Mouse (Mus musculus): ENCODE results near the gene Mier2. TPM values are rescaled to one million over a fixed set of nuclear protein-coding genes. Genes with fewer than 3 reads are reported as not detected.

The Mier2 gene
- polyA plus RNA-seq, 1 experiment: 71.8 TPM

GRCm38 (mm10) chr10:79527453-79527845 lies 27.6 kb downstream of the Mier2 start:
- H3K4me1 ChIP-seq (ENCODE audit: control insufficient read depth, insufficient read depth, low read length): no peaks in the 10 kb centered on the region
- peak; percentile 3 for DNase-seq
- no peak overlapping the region for H3K4me3 ChIP-seq (replicated peaks; ENCODE audit: extremely low read depth, low read depth, low read length)
- WGBS: 76% methylated on average over 6 of the region's 6 CpGs
- TF ChIP-seq CTCF (IDR thresholded peaks at IDR 0.05; ENCODE audit: insufficient read depth, low read length) (no peak), POLR2A (IDR thresholded peaks at IDR 0.05; ENCODE audit: borderline replicate concordance, extremely low read depth, low read depth, low read length) (no peak)

- H3K4me1 ChIP-seq (ENCODE audit: control insufficient read depth, insufficient read depth, low read length): no peaks in the 10 kb centered on the region
- H3K4me3 ChIP-seq (replicated peaks; ENCODE audit: extremely low read depth, low read depth, low read length): no peak overlapping the region
- 86% methylated on average over 12 of the region's 12 CpGs for WGBS
- no peak for DNase-seq
- TF ChIP-seq POLR2A (IDR thresholded peaks at IDR 0.05; ENCODE audit: borderline replicate concordance, extremely low read depth, low read depth, low read length): no peak
- TF ChIP-seq CTCF (IDR thresholded peaks at IDR 0.05; ENCODE audit: insufficient read depth, low read length): no peak
These were observed 28.1 kb downstream of the Mier2 start for GRCm38 (mm10) chr10:79526661-79527452.

GRCm38 (mm10) chr10:79525456-79526325 lies 29.3 kb downstream of the Mier2 start:
- no peak for DNase-seq
- H3K4me3 ChIP-seq (replicated peaks; ENCODE audit: extremely low read depth, low read depth, low read length): no peak overlapping the region
- TF ChIP-seq CTCF (IDR thresholded peaks at IDR 0.05; ENCODE audit: insufficient read depth, low read length): no peak
- no peak for TF ChIP-seq POLR2A (IDR thresholded peaks at IDR 0.05; ENCODE audit: borderline replicate concordance, extremely low read depth, low read depth, low read length)
- WGBS: 96% methylated on average over 8 of the region's 8 CpGs
- no peaks in the 10 kb centered on the region for H3K4me1 ChIP-seq (ENCODE audit: control insufficient read depth, insufficient read depth, low read length)

GRCm38 (mm10) chr10:79524433-79524832 lies 30.6 kb downstream of the Mier2 start:
- no peaks in the 10 kb centered on the region for H3K4me1 ChIP-seq (ENCODE audit: control insufficient read depth, insufficient read depth, low read length)
- DNase-seq: no peak
- no peak for TF ChIP-seq CTCF (IDR thresholded peaks at IDR 0.05; ENCODE audit: insufficient read depth, low read length)
- no peak for TF ChIP-seq POLR2A (IDR thresholded peaks at IDR 0.05; ENCODE audit: borderline replicate concordance, extremely low read depth, low read depth, low read length)
- WGBS: 100% methylated on average over 1 of the region's 1 CpGs
- H3K4me3 ChIP-seq (replicated peaks; ENCODE audit: extremely low read depth, low read depth, low read length): no peak overlapping the region

- no peak for DNase-seq
- no peak overlapping the region for H3K4me3 ChIP-seq (replicated peaks; ENCODE audit: extremely low read depth, low read depth, low read length)
- no peaks in the 10 kb centered on the region; the same call in 1 of the 2 replicates for H3K4me1 ChIP-seq (ENCODE audit: control insufficient read depth, insufficient read depth, low read length)
- WGBS: 49% methylated on average over 2 of the region's 2 CpGs
- TF ChIP-seq POLR2A (IDR thresholded peaks at IDR 0.05; ENCODE audit: borderline replicate concordance, extremely low read depth, low read depth, low read length) (no peak), CTCF (IDR thresholded peaks at IDR 0.05; ENCODE audit: insufficient read depth, low read length) (no peak)
These were observed 48.3 kb downstream of the Mier2 start for GRCm38 (mm10) chr10:79506709-79507108.

GRCm38 (mm10) chr10:79502830-79503644 lies 52.0 kb downstream of the Mier2 start:
- WGBS: 59% methylated on average over 6 of the region's 6 CpGs
- no peak for TF ChIP-seq POLR2A (IDR thresholded peaks at IDR 0.05; ENCODE audit: borderline replicate concordance, extremely low read depth, low read depth, low read length)
- TF ChIP-seq CTCF (IDR thresholded peaks at IDR 0.05; ENCODE audit: insufficient read depth, low read length): no peak
- no peak overlapping the region for H3K4me3 ChIP-seq (replicated peaks; ENCODE audit: extremely low read depth, low read depth, low read length)
- no peaks in the 10 kb centered on the region; the same call in 1 of the 2 replicates for H3K4me1 ChIP-seq (ENCODE audit: control insufficient read depth, insufficient read depth, low read length)
- DNase-seq: no peak

GRCm38 (mm10) chr10:79496701-79497288 lies 58.2 kb downstream of the Mier2 start:
- TF ChIP-seq POLR2A (IDR thresholded peaks at IDR 0.05; ENCODE audit: borderline replicate concordance, extremely low read depth, low read depth, low read length) (no peak), CTCF (IDR thresholded peaks at IDR 0.05; ENCODE audit: insufficient read depth, low read length) (no peak)
- no peak for DNase-seq
- Histone ChIP-seq H3K4me3 (replicated peaks; ENCODE audit: extremely low read depth, low read depth, low read length) (no peak overlapping the region), H3K4me1 (ENCODE audit: control insufficient read depth, insufficient read depth, low read length) (no peaks in the 10 kb centered on the region)
- 40% methylated on average over 2 of the region's 2 CpGs for WGBS

GRCm38 (mm10) chr10:79495886-79496285 lies 59.1 kb downstream of the Mier2 start:
- TF ChIP-seq POLR2A (IDR thresholded peaks at IDR 0.05; ENCODE audit: borderline replicate concordance, extremely low read depth, low read depth, low read length): no peak
- no peak for TF ChIP-seq CTCF (IDR thresholded peaks at IDR 0.05; ENCODE audit: insufficient read depth, low read length)
- 50% methylated on average over 3 of the region's 3 CpGs for WGBS
- no peak for DNase-seq
- no peak overlapping the region for H3K4me3 ChIP-seq (replicated peaks; ENCODE audit: extremely low read depth, low read depth, low read length)
- no peaks in the 10 kb centered on the region for H3K4me1 ChIP-seq (ENCODE audit: control insufficient read depth, insufficient read depth, low read length)

Other genes starting within 250 kb of the Mier2 start
- not detected in 2 replicates for gene Vmn2r82, start 198.7 kb downstream of the Mier2 start, polyA plus RNA-seq (2012; rRNA removed)
- not detected in 2 replicates for gene Vmn2r83, start 86.5 kb downstream of the Mier2 start, polyA plus RNA-seq (2012; rRNA removed)
- gene Plpp2, start 21.4 kb downstream of the Mier2 start, polyA plus RNA-seq (2012; rRNA removed): 27.9 and 30.4 TPM in 2 replicates
- gene Theg, start 32.1 kb upstream of the Mier2 start, polyA plus RNA-seq (2012; rRNA removed): not detected in 2 replicates
- gene C2cd4c, start 58.8 kb upstream of the Mier2 start, polyA plus RNA-seq (2012; rRNA removed): not detected in 2 replicates
- 2.4 and 2.7 TPM in 2 replicates for gene Shc2, start 82.7 kb upstream of the Mier2 start, polyA plus RNA-seq (2012; rRNA removed)
- not detected in 2 replicates for gene Odf3l2, start 90.5 kb upstream of the Mier2 start, polyA plus RNA-seq (2012; rRNA removed)
- 0.13 TPM in 1 of 2 replicates, not detected in the other for gene Madcam1, start 109.4 kb upstream of the Mier2 start, polyA plus RNA-seq (2012; rRNA removed)
- 70.4 and 84.7 TPM in 2 replicates for gene Tpgs1, start 114.2 kb upstream of the Mier2 start, polyA plus RNA-seq (2012; rRNA removed)
- 112 and 121 TPM in 2 replicates for gene Cdc34, start 127.0 kb upstream of the Mier2 start, polyA plus RNA-seq (2012; rRNA removed)
- gene Gzmm, start 133.8 kb upstream of the Mier2 start, polyA plus RNA-seq (2012; rRNA removed): 1.5 and 1.6 TPM in 2 replicates
- 684 and 692 TPM in 2 replicates for gene Bsg, start 149.3 kb upstream of the Mier2 start, polyA plus RNA-seq (2012; rRNA removed)
- gene Hcn2, start 161.4 kb upstream of the Mier2 start, polyA plus RNA-seq (2012; rRNA removed): 3.0 and 3.9 TPM in 2 replicates
- 42.0 and 46.2 TPM in 2 replicates for gene Polrmt, start 191.4 kb upstream of the Mier2 start, polyA plus RNA-seq (2012; rRNA removed)
- gene Fgf22, start 199.9 kb upstream of the Mier2 start, polyA plus RNA-seq (2012; rRNA removed): 0.10 and 1.0 TPM in 2 replicates
- 103 and 134 TPM in 2 replicates for gene Rnf126, start 211.8 kb upstream of the Mier2 start, polyA plus RNA-seq (2012; rRNA removed)
- gene Fstl3, start 222.1 kb upstream of the Mier2 start, polyA plus RNA-seq (2012; rRNA removed): 65.8 and 72.7 TPM in 2 replicates
- 0.20 TPM in 1 of 2 replicates, not detected in the other for gene Prss57, start 235.8 kb upstream of the Mier2 start, polyA plus RNA-seq (2012; rRNA removed)
- 34.2 and 38.5 TPM in 2 replicates for gene Palm, start 238.4 kb upstream of the Mier2 start, polyA plus RNA-seq (2012; rRNA removed)